Mouse (Mus musculus): ENCODE measurements around the gene Cisd1. TPM values are rescaled to one million over a fixed set of nuclear protein-coding genes. Genes with fewer than 3 reads are reported as not detected.

Cisd1 gene
- total and polyA plus RNA-seq, 3 experiments, result 81.8 to 111 (median 100) TPM

- in situ Hi-C loops (cut with MboI; ENCODE audit: low pct_ligation_motif_present, low pct_unique_long_range_greater_than_20kb, low sequenced_read_pairs), result no loop called here
- dilution Hi-C loops (cut with MboI; ENCODE audit: extremely low pct_ligation_motif_present, extremely low pct_unique_long_range_greater_than_20kb, low sequenced_read_pairs), result no loop called here
- Histone ChIP-seq H3K27ac (ENCODE audit: insufficient read depth, low read depth) (no peak overlapping the region), H3K27me3 (replicated peaks) (no peaks in the 10 kb centered on the region), H3K4me3 (replicated peaks in 1 of 3; ENCODE audit: low read depth in 2 of 3, low read length in 2 of 3, poor library complexity in 1 of 3) (no peak overlapping the region), H3K4me1 (ENCODE audit: control insufficient read depth in 1 of 2, insufficient read depth in 2 of 2) (peaks cover 0 to 3% of the 10 kb centered on the region in 2 experiments; a peak in 1 of 4 replicates), H3K4me2 (ENCODE audit: insufficient read depth, low read depth, poor library complexity, severe bottlenecking) (no peak overlapping the region), H3K9ac (ENCODE audit: insufficient read depth, low read depth) (no peak overlapping the region), H3K9me3 (replicated peaks; ENCODE audit: low read length) (no peaks in the 10 kb centered on the region), H3K79me2 (replicated peaks; ENCODE audit: control insufficient read depth, extremely low read depth, insufficient read depth, poor library complexity, severe bottlenecking) (no peaks in the 10 kb centered on the region; the same call in none of the 2 replicates), H3K36me3 (replicated peaks in 1 of 2; ENCODE audit: control insufficient read depth in 1 of 2, insufficient read depth in 1 of 2, low read length in 1 of 2) (peaks cover 36 to 61% of the 10 kb centered on the region in 2 experiments)
- TF ChIP-seq ZNF384 (IDR thresholded peaks at IDR 0.05; ENCODE audit: low read depth, low read length) (no peak), SMC3 (IDR thresholded peaks at IDR 0.05; ENCODE audit: low read depth, low read length) (no peak), E2F4 (IDR thresholded peaks at IDR 0.05; ENCODE audit: insufficient replicate concordance, low read depth, low read length) (no peak), HCFC1 (IDR thresholded peaks at IDR 0.05; ENCODE audit: low read depth, low read length) (no peak), GABPA (IDR thresholded peaks at IDR 0.05; ENCODE audit: insufficient replicate concordance, low read depth, low read length) (no peak), MXI1 (IDR thresholded peaks at IDR 0.05; ENCODE audit: low read depth, low read length) (no peak), UBTF (IDR thresholded peaks at IDR 0.05; ENCODE audit: low read depth, low read length) (no peak), KAT2A (IDR thresholded peaks at IDR 0.05; ENCODE audit: insufficient replicate concordance, low read length) (no peak), BHLHE40 (IDR thresholded peaks at IDR 0.05; ENCODE audit: low read depth, low read length) (no peak), JUN (IDR thresholded peaks at IDR 0.05; ENCODE audit: insufficient read depth, low read depth, low read length) (no peak), PAX5 (IDR thresholded peaks at IDR 0.05; ENCODE audit: low read length) (no peak), ZMIZ1 (IDR thresholded peaks at IDR 0.05; ENCODE audit: low read depth, low read length) (no peak), CTCF (conservative IDR thresholded peaks at IDR 0.05 in 1 of 2, IDR thresholded peaks at IDR 0.05 in 1 of 2; ENCODE audit: low read depth in 2 of 2, low read length in 2 of 2) (no peak), ZC3H11A (IDR thresholded peaks at IDR 0.05; ENCODE audit: low read depth, low read length) (no peak), USF2 (conservative IDR thresholded peaks at IDR 0.05; ENCODE audit: low read depth, low read length) (no peak)
- DNase-seq (ENCODE audit: extremely low read depth), result no peak
Observed at GRCm38 (mm10) chr10:71328870-71329269, 15.9 kb downstream of the Cisd1 start.

GRCm38 (mm10) chr10:71328382-71328781 is 16.4 kb downstream of the Cisd1 start:
- Histone ChIP-seq H3K79me2 (replicated peaks; ENCODE audit: control insufficient read depth, extremely low read depth, insufficient read depth, poor library complexity, severe bottlenecking) (no peaks in the 10 kb centered on the region; the same call in none of the 2 replicates), H3K27ac (ENCODE audit: insufficient read depth, low read depth) (no peak overlapping the region), H3K27me3 (replicated peaks) (no peaks in the 10 kb centered on the region), H3K4me1 (ENCODE audit: control insufficient read depth in 1 of 2, insufficient read depth in 2 of 2) (peaks cover 0 to 3% of the 10 kb centered on the region in 2 experiments; a peak in 1 of 4 replicates), H3K36me3 (replicated peaks in 1 of 2; ENCODE audit: control insufficient read depth in 1 of 2, insufficient read depth in 1 of 2, low read length in 1 of 2) (peaks cover 32 to 56% of the 10 kb centered on the region in 2 experiments), H3K9ac (ENCODE audit: insufficient read depth, low read depth) (no peak overlapping the region), H3K4me3 (replicated peaks in 1 of 3; ENCODE audit: low read depth in 2 of 3, low read length in 2 of 3, poor library complexity in 1 of 3) (no peak overlapping the region), H3K4me2 (ENCODE audit: insufficient read depth, low read depth, poor library complexity, severe bottlenecking) (no peak overlapping the region), H3K9me3 (replicated peaks; ENCODE audit: low read length) (no peaks in the 10 kb centered on the region)
- TF ChIP-seq USF2 (conservative IDR thresholded peaks at IDR 0.05; ENCODE audit: low read depth, low read length) (no peak), E2F4 (IDR thresholded peaks at IDR 0.05; ENCODE audit: insufficient replicate concordance, low read depth, low read length) (no peak), UBTF (IDR thresholded peaks at IDR 0.05; ENCODE audit: low read depth, low read length) (no peak), JUN (IDR thresholded peaks at IDR 0.05; ENCODE audit: insufficient read depth, low read depth, low read length) (no peak), POLR2AphosphoS2 (IDR thresholded peaks at IDR 0.05; ENCODE audit: low read depth, low read length) (no peak), RCOR1 (conservative IDR thresholded peaks at IDR 0.05; ENCODE audit: low read depth, low read length) (no peak), MYC (IDR thresholded peaks at IDR 0.05; ENCODE audit: low read depth, low read length) (no peak), KAT2A (IDR thresholded peaks at IDR 0.05; ENCODE audit: insufficient replicate concordance, low read length) (no peak), MEF2A (IDR thresholded peaks at IDR 0.05; ENCODE audit: borderline replicate concordance, low read depth, low read length) (no peak), MAFK (IDR thresholded peaks at IDR 0.05; ENCODE audit: insufficient replicate concordance, low read length) (no peak), SIN3A (IDR thresholded peaks at IDR 0.05; ENCODE audit: low read length) (no peak), ETS1 (conservative IDR thresholded peaks at IDR 0.05; ENCODE audit: low read depth, low read length) (no peak)
- dilution Hi-C loops (cut with MboI; ENCODE audit: extremely low pct_ligation_motif_present, extremely low pct_unique_long_range_greater_than_20kb, low sequenced_read_pairs), result no loop called here
- in situ Hi-C loops (cut with MboI; ENCODE audit: low pct_ligation_motif_present, low pct_unique_long_range_greater_than_20kb, low sequenced_read_pairs), result no loop called here
- no peak for DNase-seq (ENCODE audit: extremely low read depth)

All from CH12.LX (cell line).